Mouse (Mus musculus) monocyte, adult 5-6 weeks (primary cell): ENCODE results near the gene Gabbr2. TPM values are rescaled to one million over a fixed set of nuclear protein-coding genes. Genes with fewer than 3 reads are reported as not detected.

Experiments
- ATAC-seq: fragments of 153-309, 156-312 bp; replicated peaks from 2 replicates; pipeline ENCODE4 v1.8.0; 2017; ENCODE audit warnings: mild to moderate bottlenecking; ENCODE audit not compliant: low TSS enrichment, insufficient number of reproducible peaks, severe bottlenecking, poor library complexity, low FRiP score
- total RNA-seq: library from RNA; stranded (forward); fragments of 200-1000, 200-491, 200-594 nt; gene quantifications from 3 replicates; pipeline ENCODE4 v1.2.3, GENCODE M21; 2017

Gabbr2 gene
- total RNA-seq, 1 experiment from 2014 or later, result not detected

DNA sequence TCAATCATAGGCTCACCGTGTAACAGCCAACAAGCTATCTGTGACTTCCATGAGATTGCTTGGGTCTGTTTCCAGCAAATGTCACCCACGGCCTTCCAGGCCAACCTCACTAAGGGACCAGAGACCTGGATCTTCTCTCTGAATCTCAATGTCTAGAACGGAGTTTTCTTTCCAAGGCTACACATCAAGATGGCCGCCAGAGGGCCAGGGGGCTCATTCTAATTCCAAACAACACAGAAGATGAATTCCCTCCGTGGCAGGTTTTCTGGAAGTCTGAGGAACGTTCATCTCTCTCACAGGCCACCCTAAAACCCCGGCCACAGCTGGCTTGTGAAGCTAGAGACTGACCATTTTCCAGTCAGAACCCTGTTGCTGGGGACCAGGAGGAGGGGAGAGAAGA, 196.0 kb downstream of the Gabbr2 start:
- ATAC-seq, result no peak

GRCm38 (mm10) chr4:46794583-46794982, 197.1 kb downstream of the Gabbr2 start:
- ATAC-seq, result no peak

GRCm38 (mm10) chr4:46792280-46793026, 199.2 kb downstream of the Gabbr2 start:
- no peak for ATAC-seq

DNA sequence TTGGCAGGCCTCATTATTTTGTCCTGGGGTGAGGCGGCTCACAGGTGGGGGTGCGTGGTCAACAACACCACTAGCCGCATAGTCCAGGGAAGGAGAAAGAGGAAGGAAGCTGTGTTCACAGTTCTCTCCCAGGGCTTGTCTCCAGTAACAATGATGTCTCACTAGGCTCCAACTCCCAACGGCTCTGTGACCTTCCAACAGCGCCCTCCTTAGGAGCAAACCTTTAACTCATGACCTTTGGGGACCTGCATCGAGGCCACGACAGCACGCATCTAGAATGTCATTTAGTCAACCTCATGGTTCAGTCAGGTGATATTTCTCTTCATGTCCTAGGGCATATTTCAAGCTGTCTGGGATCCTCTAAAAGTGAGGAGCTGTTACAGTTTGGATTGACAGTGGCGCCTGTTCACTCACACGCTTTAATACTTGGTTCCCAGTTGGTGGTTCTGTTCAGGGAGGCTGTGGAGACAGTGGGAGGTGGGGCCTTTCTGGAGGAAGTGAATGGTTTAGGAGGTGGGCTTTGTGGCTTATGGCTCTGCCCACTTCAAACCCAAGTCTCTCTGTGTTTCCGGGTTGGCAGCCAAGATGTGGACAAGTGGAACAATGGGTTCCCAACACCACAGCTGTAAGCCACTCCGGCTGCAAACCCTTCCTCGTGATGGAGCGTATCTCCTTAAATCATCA, 200.3 kb downstream of the Gabbr2 start:
- ATAC-seq, result 0 out of 2 replicates have a peak, but pooled peaks have one; percentile 9

GRCm38 (mm10) chr4:46790609-46791267, 200.9 kb downstream of the Gabbr2 start:
- ATAC-seq, result no peak

DNA sequence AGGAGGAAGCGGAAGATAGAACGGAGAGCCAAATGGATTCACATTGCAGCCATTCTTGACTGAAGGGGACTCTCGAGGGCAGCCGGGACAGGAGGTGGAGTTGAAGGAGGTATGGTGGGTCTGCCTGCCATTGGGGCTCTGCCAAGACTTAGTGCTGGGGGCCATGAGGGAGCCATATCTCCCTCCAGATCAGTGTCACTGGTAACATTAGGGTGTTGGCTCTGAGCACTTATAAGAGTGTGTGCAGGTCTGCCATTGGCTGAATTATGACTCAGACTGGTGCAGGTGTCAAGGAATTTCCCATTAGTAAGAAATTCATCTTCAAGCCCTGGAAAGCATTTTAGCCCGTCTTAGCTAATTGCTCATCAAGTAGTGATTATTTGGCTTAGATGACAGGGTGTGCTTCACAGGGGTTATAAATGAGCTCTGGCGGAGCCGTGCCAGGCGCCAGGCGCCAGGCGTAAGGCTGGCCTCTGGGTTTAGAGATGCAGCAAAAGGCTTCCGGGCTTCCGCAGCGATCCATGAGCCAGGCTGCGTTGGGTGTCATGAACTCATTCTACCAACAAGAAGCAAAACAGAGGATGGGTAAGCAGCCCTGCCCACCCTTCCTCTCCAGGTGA, 207.1 kb downstream of the Gabbr2 start:
- ATAC-seq, result no peak

GRCm38 (mm10) chr4:46781109-46781508, 210.6 kb downstream of the Gabbr2 start:
- no peak for ATAC-seq

GRCm38 (mm10) chr4:46775959-46776358, 215.7 kb downstream of the Gabbr2 start:
- ATAC-seq, result peak; percentile 28; the same call in 1 of the 2 replicates

DNA sequence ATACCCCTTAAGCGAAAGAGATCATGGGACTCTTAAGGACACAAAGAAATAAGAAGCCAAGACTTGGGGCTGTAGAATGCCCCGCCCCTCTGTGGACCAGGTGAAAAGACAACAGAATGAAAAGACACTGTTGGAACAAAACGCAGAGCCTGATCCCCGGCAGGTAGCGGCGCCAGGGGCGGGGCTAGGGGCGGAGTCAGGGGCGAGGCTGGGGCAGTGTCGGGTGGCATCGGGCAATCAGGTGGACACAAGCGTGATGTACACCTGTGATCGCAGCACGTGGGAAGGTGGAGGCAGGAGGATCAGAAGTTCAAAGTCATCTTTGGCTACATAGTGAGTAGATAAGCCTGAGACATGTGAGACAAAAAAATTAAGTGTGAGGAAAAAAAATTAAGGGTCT, 217.0 kb downstream of the Gabbr2 start:
- ATAC-seq, result no peak

GRCm38 (mm10) chr4:46773243-46773642, 218.4 kb downstream of the Gabbr2 start:
- ATAC-seq, result no peak

GRCm38 (mm10) chr4:46772591-46772990, 219.1 kb downstream of the Gabbr2 start:
- no peak for ATAC-seq

DNA sequence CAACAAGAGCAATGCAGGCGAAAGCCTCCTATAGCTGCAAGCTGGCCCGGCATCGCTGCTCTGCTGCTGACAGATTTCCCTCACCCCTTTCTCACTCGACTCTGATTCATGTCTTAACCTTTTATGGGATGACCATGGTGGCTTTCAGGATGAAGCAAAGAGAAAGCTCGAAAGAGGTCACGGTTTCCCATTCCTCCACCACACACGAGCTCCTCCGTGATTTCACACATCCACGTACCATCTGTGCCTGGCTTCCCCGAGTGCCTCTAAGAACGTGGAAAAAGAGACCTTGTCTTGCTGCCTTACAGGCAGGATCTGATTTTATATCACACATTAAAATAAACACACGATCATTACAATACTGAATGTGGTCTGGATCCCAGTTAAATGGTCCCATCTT, 220.6 kb downstream of the Gabbr2 start:
- no peak for ATAC-seq

- ATAC-seq, result no peak; the same call in 1 of the 2 replicates
Observed at GRCm38 (mm10) chr4:46770635-46771034, 221.0 kb downstream of the Gabbr2 start.

DNA sequence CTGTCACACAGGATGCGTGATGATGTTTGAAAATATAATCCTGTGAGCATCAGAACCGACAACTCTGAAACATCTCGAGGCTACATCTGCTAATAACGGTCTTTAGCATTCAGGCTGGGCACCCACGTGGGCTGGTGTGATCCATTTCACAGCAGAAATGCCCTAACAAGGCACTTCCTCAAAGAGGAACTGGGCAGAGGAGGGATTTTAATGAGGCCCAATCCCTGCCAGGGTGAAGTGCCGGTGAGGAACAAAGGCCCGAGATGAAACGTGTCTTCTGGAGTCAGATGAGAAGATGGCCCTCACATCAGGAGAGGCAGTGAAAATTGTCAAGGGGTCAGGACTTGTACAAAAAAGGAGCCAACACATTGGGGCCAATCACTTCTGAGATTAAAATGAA, 221.6 kb downstream of the Gabbr2 start:
- ATAC-seq, result 0 out of 2 replicates have a peak, but pooled peaks have one; percentile 50

DNA sequence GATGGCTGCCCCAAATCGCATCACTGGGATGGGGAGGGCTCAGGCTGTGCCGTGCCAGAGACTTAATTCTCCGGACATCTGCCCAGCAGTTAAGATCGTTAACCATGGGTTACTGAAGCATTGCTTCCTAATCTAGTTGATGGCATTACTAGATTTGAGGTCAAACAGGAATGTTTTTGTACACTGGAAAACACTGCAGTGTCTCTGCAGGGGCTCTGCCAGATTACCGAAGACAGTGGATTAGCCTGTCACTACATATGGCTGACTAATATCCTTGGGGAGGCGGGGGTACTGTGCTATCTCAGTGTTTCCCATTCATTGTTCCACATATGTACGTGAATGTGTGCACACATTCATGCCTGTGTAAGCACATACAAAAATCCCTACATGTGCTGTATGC, 225.3 kb downstream of the Gabbr2 start:
- ATAC-seq, result no peak

- no peak for ATAC-seq
Observed at GRCm38 (mm10) chr4:46759838-46760237, 231.8 kb downstream of the Gabbr2 start.

DNA sequence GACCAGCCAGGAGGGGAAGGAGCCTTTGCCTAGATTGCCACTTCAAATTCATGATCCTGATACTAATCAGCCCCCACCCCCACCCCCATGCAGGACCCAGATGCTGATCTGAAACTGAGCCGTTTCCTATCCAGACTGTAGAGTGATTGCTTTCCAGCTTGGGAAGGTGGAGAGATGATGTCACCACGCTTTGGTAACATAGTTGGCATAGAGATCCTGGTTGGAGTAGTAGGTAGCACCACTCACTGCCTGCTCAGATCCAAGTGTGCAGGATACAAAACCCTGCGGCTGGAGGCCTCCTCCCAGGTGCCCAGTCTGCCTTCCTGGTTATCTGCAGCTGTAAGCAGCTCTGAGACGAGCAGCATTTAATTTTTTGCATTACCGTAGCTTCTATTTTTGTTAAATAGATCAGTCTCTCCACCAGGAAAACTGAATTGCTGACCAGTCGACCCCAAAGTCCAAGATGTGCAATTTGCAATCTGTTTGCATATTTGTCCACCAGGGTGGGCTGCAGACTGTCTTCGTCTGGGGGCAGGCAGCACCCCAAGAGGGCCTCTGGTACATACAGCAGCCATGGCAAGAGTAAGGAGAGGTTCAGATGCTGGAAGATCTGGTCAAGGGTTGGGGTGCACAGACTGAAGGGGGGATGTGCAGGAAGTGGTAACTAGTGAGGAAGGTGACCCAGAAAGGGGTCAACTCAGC, 233.2 kb downstream of the Gabbr2 start:
- ATAC-seq, result no peak

- no peak; the same call in 1 of the 2 replicates for ATAC-seq
Observed at GRCm38 (mm10) chr4:46754407-46755194, 237.1 kb downstream of the Gabbr2 start.
